Mouse (Mus musculus) kidney, postnatal 4 days (tissue): Measurements from ENCODE around the gene Ntm.

ENCODE experiments used
- DNase-seq, 2 experiments: peaks; one replicate each; pipeline ENCODE4 v3.0.0; 2021; ENCODE audit warnings: mixed read lengths in 2 of 2

Ntm gene

DNA sequence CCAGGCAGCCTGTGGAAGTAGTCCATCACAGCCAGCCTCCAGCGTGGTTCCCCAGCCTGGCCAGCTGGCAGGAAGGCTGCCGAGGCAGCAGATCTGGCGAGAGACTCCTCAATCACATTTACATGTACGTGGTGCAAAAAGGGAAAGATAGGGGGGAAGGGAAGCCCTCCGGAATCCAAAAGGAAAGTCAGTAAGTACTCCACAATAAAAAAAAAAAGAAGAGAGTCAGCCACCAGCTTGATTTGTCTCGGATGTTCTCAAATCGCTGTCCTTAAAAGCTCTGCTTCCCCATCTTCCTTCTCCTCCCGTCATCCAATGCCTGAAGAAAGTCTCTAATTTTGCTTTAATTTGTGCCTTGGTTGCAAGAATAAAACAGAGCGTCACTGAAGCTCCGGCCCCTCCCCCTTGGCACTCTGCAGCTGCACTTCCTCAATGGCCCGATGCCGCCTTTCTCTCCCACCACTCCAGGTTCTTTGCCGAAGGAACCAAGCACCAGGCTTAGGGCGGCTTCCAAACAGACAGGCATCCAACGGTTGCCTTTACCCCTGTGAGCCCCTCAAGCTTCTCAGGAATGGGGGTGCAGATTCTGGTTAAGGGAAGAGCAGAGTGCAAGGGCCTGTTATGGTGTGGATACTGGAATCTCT lies 212.4 kb downstream of the Ntm start:
- peak; percentile 45 to 64 for DNase-seq

DNA sequence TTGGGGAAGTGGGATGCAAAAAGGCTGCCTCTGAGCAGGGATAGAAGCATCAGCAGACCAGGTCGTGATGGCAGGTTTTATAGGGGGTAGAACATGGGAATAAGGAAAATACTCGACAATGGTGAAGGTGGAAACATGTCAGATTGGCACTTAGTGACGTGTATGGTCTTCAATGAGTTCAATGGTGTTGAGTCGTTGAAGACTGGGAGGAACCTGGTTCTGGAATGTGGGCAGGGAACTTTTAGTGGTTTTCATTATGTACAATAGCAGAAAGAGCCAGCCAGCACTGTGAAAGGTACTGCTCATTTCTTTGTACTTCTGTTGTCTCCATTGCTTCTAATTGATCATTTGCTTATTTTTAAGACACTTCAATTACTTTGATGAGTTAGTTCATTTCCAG lies 214.9 kb downstream of the Ntm start:
- DNase-seq = no peak

DNA sequence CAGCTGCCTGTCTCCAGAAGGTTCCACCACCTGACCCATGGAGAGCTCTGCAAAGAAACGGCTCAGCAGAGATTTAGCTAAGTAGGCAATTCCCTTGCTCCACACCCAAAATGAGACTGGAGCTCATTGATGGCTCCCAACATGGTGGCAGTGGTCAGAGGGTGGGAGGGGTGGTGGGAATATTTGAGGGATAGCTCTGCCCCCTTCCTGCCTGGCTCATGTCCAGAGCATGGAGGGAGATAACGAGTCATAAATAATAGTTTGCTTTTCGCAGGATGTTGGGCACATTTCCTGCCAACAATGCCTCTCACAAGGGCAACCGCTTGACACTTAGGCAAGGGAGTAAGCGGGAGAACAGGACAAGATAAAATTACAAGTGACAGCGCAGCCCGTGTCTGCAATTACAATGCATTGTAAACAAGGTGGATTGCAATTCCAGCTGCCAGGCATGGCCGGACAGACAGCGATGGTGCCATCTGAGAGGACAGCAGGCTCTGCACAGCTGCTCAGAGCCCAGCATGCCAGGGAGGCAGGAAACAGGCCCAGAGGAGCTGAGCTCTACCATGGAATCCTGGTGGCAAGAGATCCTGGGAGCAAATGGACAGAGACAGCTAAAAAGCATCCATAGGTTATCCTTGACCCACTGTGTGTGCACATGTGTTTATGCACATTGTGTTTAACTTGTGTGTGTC lies 224.0 kb downstream of the Ntm start:
- peak in 1 of 2 experiments; percentile 10 for DNase-seq

DNA sequence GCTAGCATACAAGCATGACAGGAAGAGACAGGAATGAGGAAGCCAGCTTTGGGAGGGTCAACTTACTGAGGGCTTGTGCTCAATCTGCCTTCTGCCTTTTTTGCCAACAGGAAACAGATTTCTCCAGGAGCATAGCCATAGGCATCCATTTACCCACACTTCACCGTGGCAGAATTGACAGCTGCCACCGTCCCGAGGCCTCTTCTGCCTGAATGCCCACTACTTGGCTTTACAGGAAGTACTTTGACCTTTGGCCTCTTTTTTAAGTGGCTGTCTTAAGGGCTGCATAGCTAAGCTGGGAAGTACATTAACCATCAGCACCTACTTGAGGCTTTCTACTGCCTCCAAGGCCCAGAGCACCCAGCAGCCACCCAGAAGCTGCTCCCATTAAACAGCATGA lies 226.9 kb downstream of the Ntm start:
- DNase-seq = peak in 1 of 2 experiments; percentile 4

DNA sequence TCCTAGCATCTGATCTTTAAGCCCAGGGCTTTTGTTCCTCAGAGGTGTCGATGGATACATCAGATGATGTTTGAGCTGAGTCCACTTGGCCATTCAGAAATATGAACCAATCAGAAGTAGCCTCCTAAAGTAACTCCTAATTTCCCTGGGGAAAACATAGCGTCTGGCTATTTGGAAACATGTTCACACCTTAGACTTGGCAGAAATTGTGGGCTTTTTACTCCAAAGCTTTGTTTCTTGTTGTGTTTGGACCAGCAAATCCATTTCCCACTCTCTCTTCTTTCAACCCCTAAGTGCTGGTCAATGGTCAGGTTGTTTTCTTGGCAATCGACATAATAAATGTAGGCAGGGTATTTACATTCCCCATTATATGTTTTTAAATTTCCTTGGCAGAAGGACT lies 230.0 kb downstream of the Ntm start:
- no peak for DNase-seq

DNA sequence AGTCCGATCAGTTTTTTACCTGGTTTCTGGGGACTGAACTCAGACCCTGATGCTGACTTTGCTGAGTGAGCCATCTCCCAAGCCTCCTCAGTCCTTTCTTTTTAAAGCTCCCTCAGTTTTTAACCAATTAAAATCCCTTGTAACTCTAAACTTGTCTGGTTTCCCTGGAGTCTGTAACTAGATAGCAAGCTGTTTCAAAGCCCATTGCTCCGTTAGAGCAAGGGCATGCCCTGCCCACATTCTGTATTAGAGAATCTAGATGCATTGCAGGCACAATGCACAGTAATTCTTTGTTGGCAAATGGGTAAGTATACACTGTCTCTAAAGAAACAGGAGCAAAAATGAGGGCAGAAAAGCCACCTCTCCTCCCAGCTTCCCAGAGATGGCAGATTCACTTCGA lies 231.3 kb downstream of the Ntm start:
- DNase-seq = no peak

DNA sequence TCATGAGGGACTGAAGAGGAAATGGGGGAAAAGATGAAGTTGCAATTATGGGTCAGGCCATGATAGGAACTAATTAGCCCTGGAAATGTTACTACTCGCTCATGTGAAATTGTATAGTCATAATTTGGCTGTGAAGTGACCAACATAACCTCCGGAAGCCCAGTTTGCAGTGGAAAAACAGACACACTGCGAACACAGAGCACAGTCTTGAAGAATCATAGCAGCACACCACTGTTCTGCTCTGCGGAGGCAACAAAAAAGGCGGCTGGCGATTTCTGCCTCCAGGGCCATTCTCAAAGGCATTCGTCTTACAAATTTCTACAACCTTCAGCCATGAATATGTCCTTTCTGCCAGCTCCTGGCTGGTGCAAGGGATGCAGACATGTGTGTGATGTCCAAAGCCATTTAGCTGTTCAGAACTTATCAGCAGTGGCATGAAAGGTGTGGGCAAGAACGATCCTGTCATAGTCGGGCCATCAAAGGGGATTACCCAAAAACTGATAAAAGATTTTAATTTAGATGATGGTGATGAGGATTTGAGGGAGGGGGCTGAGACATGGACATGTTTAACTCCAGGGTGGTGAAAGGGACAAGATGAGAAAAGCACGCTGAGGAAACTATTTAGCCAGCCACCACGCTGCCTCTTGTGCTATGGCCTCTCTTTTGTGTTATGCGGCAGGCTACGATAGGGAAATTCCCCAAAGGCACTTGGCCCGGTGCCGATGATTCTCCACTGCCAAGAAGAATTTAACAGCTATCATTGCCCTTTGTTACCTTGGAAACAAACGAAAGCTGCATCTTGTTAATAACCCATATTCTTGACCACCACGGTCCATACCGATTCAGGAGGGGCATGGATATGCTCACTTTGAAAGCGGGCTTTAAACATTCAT lies 235.2 kb downstream of the Ntm start:
- DNase-seq = peak; percentile 19 to 22

DNA sequence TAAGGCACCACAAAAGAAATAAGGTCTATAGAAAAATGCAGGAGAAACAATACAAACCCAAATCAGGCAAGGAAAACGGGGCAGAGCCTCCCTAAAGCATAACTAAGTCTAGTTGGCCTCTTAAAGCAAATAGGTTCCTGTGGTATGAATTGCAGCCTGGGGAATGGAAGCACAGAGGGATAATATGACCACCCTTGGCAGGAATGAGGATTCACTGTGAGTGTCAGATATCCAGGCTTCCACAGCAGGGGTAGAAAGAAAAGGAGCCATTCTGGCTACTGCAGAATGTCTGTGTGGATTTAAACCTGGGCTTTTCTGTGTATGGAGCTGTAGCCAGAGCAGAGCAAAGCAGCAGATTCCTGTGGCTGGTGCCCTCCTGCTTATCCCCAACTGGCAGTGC lies 241.5 kb downstream of the Ntm start:
- DNase-seq = no peak

DNA sequence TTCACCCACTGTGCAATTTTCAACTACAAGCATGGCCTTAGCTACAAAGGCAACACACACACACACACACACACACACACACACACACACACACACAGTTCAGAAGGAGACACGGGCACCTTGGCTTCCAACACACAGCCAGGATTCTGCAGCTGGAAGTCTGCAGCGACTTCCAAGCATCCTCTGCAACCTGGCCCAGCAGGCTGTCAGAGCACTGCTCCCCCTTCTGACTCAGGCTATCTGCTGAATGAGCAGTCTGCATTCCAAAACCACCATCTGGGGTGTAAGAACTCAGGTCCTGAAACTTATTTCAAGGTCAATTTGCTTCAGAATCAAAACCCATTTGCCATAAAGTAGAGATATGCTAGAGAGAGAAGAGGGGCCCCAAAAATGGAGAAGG lies 246.1 kb downstream of the Ntm start:
- DNase-seq = no peak

DNA sequence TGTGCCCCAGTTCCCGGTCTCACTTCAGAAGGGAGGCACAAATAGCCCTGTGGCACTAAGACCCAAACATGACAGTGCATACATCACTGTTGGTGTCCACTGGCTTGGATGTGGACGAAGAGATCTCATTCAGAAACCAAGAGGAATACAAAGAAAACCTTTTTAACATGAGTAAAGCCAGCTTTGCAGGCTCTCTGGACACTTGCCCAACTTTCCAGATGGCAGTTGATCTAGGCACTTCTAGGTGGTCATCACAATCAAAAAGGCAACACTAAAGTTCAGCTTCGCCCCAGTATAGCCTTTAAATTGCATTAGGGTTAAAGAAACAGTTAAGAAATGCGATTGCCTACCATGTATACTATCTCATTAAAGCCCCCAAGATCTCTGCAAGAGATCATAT lies 264.7 kb downstream of the Ntm start:
- no peak for DNase-seq

DNA sequence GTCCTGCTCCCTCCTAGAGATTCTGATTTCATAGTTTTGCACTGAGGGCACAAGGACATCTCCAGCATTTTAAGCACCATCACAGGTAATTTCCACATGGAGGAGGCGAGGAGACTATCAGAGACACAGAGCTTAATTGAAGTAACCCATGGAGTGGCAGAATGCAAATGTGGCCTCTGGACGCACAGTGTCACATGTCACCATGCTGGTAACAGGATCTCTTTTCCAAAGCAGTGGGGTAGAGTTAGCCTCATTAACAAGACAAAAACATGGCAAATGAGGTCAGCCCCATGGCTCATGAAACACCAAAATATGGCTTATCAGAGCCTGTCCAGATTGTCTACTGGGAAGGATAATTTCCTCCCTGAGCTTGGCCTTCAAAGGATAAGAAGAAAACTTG lies 268.8 kb downstream of the Ntm start:
- DNase-seq = no peak

DNA sequence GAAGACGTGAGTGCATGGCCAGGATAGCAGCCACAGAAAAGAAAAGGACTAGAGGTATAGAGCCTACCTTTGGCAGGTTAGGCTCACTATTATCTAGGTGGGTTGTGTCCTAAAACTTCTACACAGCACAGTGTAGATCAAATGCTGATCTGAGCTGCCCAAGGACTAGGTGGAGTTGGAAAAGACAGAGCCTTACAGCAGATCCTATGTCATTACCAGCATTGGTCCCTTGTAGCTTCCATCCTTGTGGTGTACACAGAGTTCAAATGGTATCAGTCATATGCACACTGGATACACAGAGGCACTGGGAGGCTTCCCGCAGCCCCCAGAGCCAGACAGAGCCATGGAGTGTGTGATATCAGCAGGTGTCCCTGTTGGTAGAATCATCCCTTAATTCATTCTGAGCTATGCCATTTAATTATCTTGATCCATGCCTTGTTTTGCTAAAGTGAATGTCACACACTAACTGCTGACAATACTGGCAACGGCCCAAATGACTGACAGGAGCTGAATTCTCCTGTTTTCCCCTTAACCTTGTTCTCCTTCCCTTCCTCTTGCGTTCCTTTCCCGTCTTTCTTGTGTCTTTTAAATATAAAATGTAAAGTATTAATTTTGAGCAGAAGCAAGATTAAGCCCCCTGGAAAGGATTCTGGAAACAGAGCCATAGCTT lies 271.6 kb downstream of the Ntm start:
- no peak for DNase-seq

DNA sequence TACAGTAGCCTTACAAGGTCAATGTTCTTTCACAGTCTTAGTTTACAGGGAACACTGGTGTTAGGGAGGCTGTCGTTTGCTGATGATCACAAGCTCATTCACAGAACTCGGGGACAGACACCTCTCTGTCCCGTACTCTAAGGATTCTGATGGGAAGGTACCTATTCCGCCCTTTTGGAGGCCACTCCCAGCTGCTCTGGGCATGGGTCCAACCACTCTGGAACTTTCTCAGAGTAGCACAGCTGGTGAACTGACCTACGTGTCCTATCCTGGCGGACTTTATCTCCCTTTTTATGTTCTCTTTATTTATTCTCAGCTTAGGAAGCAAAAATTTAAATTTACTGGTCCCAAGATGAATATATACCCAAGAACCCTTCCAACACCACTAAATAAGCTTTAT lies 280.7 kb downstream of the Ntm start:
- peak; percentile 73 to 75 for DNase-seq

DNA sequence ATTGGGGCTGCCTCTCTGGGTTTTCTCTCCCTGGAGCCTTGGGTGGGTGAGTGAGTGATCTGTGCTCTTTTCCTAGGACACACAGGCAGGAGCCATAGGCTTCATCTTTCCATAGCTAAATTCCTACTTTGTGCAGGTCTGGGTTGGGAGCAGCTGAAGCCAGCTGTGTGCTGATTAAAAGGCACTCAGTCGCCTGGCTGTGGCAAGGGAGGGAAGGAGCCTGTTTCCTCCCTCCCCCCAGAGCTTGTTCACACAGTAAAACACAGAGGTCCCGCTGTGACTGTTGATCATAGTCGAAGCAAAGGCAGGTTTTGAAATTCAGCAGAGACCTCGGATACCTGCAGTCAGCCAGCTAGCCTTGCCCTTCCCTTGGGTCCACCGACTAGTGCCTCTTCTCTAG lies 282.3 kb downstream of the Ntm start:
- DNase-seq = peak in 1 of 2 experiments; percentile 23

DNA sequence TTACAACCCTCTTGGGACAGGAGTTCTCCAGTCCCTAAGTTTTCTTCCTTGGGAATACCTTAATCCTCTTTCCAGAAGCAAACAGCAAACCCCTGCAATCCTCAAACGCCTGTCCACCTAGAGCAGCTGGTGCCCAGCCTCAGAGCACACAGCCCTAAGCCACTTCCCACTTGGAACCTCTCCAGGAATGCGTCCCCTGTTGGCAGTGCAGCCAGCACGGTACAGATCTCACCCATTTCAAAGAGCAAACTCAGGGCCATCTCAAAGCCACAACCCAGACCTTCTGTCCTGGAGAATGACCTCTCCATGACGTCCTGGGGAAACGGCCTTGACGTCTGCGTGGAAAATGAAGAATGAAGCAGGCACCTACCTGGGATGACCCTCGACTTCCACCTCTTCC lies 289.0 kb downstream of the Ntm start:
- DNase-seq = peak; percentile 17 to 21

DNA sequence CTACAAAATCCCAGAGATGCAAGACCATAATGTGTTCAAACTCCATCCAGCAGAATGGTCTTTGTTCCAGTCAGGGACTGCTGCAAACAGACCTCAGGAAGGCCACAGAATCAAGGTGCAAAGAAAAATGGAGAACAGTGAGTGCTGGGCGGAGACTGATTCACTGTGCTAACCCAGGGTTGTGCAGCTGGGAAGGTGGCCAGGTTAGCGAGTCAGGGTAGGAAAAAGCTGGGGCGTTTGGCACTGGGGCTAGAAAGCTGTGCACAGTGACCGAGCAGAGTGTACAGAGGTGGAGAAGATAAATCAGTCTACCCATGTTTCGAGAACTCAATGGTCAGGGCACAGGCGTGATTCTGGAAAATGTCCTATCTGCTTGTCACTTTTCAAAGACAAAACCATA lies 291.1 kb downstream of the Ntm start:
- DNase-seq = no peak

DNA sequence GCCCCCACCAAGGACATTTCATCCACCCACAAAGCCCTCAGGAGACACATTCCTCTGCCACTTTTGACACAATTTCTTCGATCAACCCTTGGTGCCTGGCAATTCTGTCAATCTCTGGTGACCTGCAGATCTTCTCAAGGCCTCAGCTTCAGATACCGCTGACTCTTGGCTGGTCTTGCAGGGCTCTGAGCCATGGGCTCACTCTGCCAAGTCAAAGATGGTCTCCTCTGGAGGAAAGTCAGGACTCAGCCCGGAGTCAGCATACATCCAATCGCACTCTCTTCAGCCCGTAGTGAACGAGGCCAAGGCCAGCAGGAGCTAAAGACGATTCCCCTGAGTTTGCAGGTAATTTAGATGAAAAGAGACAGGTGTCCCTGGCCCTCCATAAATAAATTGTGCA lies 299.7 kb downstream of the Ntm start:
- DNase-seq = no peak

DNA sequence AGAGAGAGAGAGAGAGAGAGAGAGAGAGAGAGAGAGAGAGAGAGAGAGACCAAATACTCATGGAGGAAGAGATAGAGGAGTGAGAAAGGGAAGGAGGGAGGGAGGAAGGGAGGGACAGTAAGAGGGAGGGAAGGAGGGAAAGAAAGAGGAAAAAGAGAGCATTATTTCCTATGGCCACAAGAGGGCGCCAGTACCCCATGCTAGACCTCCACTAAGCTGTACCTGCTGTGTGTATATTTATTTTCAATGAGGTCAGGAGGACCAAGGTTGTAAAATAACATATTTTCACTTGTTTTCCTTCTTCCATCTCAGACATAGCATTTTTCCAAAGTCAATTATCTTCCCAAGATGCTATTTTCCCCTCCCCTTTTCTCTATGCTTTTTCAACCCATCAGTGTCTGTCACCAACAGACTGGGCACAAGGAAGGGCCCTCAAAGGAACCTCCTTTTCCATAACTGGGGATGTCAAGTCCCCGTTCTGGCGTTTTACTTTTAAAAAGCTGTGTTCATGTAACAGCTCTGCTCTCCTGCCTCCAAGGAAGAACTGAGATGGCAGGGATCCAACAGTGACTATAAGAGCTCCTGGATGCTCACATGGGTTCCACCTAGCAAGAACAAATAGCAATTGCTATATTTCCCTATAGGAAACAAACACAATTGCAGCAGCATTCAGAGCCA lies 301.3 kb downstream of the Ntm start:
- DNase-seq = peak; percentile 62 to 64

DNA sequence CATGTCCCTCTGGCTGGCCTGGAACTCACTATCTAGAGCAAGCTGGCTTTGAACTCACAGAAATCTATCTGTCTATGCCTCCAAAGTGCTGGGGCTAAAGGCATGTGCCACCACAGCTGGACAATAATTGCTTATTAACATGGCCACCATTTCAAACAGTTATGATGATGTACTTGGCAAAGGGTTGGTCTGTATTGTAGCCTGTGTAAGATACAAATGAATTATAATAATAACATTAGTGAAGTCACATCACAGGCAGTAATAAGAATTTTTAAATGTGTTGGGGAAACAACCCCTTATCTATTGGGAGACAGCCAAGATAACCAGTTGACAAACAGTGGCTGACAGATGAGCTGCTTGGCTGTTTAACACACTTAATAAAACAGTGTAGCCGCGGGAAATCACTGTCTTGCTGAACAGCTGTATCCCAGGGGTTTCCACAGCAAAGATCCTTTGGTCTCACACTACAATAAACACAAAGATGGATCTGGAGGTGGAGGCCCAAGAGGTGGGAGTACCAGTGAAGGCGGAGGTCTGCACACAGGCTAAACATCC lies 302.8 kb downstream of the Ntm start:
- DNase-seq = no peak

DNA sequence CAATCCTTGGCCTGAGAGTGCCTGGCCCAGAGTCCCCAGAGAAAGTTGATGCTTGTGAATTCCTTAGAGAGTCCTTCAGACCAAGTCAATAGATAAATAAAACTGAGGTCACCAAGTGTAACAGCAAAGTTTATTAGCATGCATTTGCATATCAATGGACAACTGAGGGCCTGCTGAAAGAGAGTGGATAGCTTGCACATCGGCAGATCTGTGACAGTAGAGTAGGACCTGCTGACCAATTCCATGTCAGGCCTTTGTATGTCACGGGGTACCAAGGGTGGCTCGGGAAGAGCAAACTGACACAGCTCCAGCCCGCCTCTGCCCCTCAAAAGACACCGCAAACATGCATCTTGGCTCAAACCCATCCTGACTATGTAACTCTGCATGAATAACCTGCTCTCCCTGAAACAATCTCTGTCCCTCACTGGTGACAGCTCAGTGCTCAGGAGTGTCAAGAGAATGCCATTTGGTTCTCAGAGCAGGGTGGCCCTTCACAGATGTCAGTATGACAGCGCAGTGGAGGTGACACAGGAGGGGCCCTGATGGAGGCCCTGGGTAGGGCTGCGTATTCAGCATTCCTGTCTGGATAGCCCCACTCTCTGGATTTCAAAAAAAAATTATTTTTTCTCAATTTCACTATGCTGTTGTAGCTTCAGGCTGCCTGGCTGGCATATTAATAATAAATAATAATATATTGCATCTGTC lies 305.0 kb downstream of the Ntm start:
- DNase-seq = no peak

DNA sequence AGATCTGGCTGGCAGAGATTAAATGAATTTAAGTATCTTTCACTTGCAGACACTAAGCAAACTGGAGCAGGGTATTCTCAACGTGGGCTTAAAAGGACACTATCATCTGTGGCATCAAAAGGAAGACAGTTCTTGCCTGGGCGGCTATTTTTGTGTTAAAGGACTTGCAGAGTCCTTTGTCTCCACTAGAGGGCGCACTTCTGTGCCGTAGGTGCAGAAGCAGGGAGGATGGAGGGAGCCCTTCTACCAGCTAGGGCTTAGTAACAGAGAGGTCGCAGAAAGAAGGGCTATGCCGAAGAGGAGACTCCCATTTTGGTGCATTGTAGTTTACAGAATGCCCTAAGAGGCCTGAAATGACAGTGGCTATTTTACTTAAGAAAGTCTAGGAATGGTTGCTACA lies 308.1 kb downstream of the Ntm start:
- DNase-seq = peak; percentile 62 to 64
